Mouse (Mus musculus): ENCODE data around the gene Golm1. TPM values are rescaled to one million over a fixed set of nuclear protein-coding genes. Genes with fewer than 3 reads are reported as not detected.

Gene Golm1
- polyA plus RNA-seq, 2 experiments: 25.5 to 43.3 TPM

GRCm38 (mm10) chr13:59656975-59657388 lies 18.6 kb downstream of the Golm1 start:
- Histone ChIP-seq H3K36me3 (replicated peaks; ENCODE audit: control insufficient read depth, insufficient read depth, low read depth) (peaks cover 30% of the 10 kb centered on the region), H3K4me1 (replicated peaks; ENCODE audit: control insufficient read depth in 2 of 2, insufficient read depth in 2 of 2, low read length in 1 of 2) (peaks cover 0 to 14% of the 10 kb centered on the region in 2 experiments; a peak in 3 of 4 replicates), H3K4me3 (ENCODE audit: insufficient read depth in 1 of 2, low read depth in 2 of 2, low read length in 2 of 2) (no peak overlapping the region), H3K9me3 (ENCODE audit: control insufficient read depth, low read length) (no peaks in the 10 kb centered on the region), H3K4me2 (ENCODE audit: low read depth) (no peak overlapping the region), H3K27ac (no peak overlapping the region), H3K27me3 (ENCODE audit: control insufficient read depth, insufficient read depth, low read length) (no peaks in the 10 kb centered on the region), H3K9ac (replicated peaks) (no peak overlapping the region)
- DNase-seq (ENCODE audit: low read depth in 3 of 3, low spot score in 3 of 3): no peak
- WGBS (ENCODE audit: insufficient replicate concordance): 66% methylated on average over 4 of the region's 4 CpGs
- no peak for TF ChIP-seq EP300 (IDR thresholded peaks at IDR 0.05; ENCODE audit: low read depth)
- no peak for TF ChIP-seq CTCF (IDR thresholded peaks at IDR 0.05; ENCODE audit: low read depth)
- no peak for ATAC-seq (ENCODE audit: insufficient read depth)

DNA sequence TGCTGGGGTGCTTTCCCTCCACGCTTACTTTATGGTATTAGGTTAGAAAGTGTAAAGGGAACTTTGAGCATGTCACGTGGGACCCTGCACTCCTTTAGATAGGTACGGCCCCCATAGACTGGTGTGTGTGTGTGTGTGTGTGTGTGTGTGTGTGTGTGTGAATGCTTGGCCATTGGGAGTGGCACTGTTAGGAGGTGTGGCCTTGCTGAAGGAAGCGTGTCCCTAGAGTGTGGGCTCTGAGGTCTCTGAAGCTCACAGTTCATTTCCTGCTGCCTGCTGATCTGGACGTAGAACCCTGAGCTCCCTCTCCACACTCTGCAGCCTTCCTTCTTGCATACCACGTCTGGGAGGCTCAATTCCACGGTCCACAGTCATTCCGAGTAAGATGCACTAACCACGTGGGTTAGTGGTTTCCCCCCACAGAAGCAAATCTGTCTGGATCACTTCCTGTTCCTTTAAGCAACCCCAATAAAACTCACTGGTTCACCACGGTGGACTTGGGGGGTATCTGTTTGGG lies 19.2 kb downstream of the Golm1 start:
- TF ChIP-seq EP300 (IDR thresholded peaks at IDR 0.05; ENCODE audit: low read depth) (no peak), CTCF (IDR thresholded peaks at IDR 0.05; ENCODE audit: low read depth) (no peak)
- Histone ChIP-seq H3K9me3 (ENCODE audit: control insufficient read depth, low read length) (no peaks in the 10 kb centered on the region), H3K4me2 (ENCODE audit: low read depth) (no peak overlapping the region), H3K27ac (no peak overlapping the region), H3K27me3 (ENCODE audit: control insufficient read depth, insufficient read depth, low read length) (no peaks in the 10 kb centered on the region), H3K9ac (replicated peaks) (no peak overlapping the region), H3K4me1 (replicated peaks; ENCODE audit: control insufficient read depth in 2 of 2, insufficient read depth in 2 of 2, low read length in 1 of 2) (peaks cover 0 to 14% of the 10 kb centered on the region in 2 experiments; a peak in 3 of 4 replicates), H3K4me3 (ENCODE audit: insufficient read depth in 1 of 2, low read depth in 2 of 2, low read length in 2 of 2) (no peak overlapping the region), H3K36me3 (replicated peaks; ENCODE audit: control insufficient read depth, insufficient read depth, low read depth) (peaks cover 27% of the 10 kb centered on the region)
- 36% methylated on average over 10 of the region's 10 CpGs for WGBS (ENCODE audit: insufficient replicate concordance)
- DNase-seq (ENCODE audit: low read depth in 3 of 3, low spot score in 3 of 3) (no peak), ATAC-seq (ENCODE audit: insufficient read depth) (no peak; the same call in 1 of the 2 replicates)

DNA sequence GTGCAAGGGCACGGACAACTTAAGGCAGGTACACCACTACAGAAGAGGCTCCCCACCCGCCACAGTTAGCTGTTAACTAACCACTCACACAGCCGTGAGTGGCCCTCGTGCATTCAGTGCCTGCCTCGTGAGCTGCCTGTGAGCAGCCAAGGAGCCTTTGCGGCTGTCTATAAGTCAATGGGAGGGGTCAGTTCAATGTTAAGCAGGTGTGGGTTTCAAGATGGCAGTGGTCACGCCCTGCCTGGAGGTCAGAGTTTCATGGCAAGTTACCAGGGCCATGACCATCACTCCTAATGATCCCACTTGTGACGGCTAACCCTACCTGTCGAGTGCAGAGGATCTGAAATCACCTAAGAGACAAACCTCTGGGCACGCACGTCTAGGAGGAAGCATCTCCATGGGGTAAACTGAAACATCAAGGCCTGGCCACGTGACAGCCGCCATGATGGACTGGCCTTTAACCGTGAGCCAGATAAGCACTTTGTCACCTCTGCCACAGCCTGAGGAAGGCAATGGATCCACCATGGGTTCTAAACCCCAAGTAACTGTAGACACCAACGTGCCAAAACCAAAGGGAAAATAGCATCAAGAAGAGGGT lies 19.8 kb downstream of the Golm1 start:
- Histone ChIP-seq H3K27ac (no peak overlapping the region), H3K4me1 (replicated peaks; ENCODE audit: control insufficient read depth in 2 of 2, insufficient read depth in 2 of 2, low read length in 1 of 2) (peaks cover 0 to 12% of the 10 kb centered on the region in 2 experiments; a peak in 3 of 4 replicates), H3K36me3 (replicated peaks; ENCODE audit: control insufficient read depth, insufficient read depth, low read depth) (peaks cover 28% of the 10 kb centered on the region), H3K9me3 (ENCODE audit: control insufficient read depth, low read length) (no peaks in the 10 kb centered on the region), H3K4me2 (ENCODE audit: low read depth) (no peak overlapping the region), H3K27me3 (ENCODE audit: control insufficient read depth, insufficient read depth, low read length) (no peaks in the 10 kb centered on the region), H3K9ac (replicated peaks) (no peak overlapping the region), H3K4me3 (ENCODE audit: insufficient read depth in 1 of 2, low read depth in 2 of 2, low read length in 2 of 2) (no peak overlapping the region)
- 81% methylated on average over 15 of the region's 15 CpGs for WGBS (ENCODE audit: insufficient replicate concordance)
- TF ChIP-seq EP300 (IDR thresholded peaks at IDR 0.05; ENCODE audit: low read depth) (no peak), CTCF (IDR thresholded peaks at IDR 0.05; ENCODE audit: low read depth) (no peak)
- ATAC-seq (ENCODE audit: insufficient read depth) (no peak), DNase-seq (ENCODE audit: low read depth in 3 of 3, low spot score in 3 of 3) (no peak)

DNA sequence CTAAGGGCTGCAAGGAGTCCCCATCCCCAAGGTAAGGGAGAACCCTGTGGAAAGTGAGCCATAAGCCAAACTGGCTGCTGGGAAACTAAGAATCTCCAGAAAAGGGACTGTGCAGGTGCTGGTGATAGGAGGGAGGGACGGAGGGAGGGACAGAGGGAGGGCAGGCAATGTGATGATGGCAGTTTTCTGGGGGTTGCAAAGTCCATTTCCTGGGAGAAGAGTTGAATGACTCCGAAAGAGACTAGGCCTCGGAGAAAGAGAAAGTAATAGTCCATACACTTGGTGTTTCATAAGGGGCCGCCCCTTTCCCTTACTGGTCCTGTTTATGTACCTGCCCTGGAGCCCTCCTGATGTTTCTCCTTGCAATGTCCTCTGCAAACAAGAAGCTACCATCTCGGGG lies 21.1 kb downstream of the Golm1 start:
- DNase-seq (ENCODE audit: low read depth in 3 of 3, low spot score in 3 of 3) (no peak), ATAC-seq (ENCODE audit: insufficient read depth) (no peak)
- Histone ChIP-seq H3K4me3 (ENCODE audit: insufficient read depth in 1 of 2, low read depth in 2 of 2, low read length in 2 of 2) (no peak overlapping the region), H3K4me2 (ENCODE audit: low read depth) (no peak overlapping the region), H3K4me1 (replicated peaks; ENCODE audit: control insufficient read depth in 2 of 2, insufficient read depth in 2 of 2, low read length in 1 of 2) (peaks cover 0 to 5% of the 10 kb centered on the region in 2 experiments; a peak in 2 of 4 replicates), H3K9me3 (ENCODE audit: control insufficient read depth, low read length) (no peaks in the 10 kb centered on the region), H3K36me3 (replicated peaks; ENCODE audit: control insufficient read depth, insufficient read depth, low read depth) (peaks cover 27% of the 10 kb centered on the region), H3K27me3 (ENCODE audit: control insufficient read depth, insufficient read depth, low read length) (no peaks in the 10 kb centered on the region), H3K27ac (no peak overlapping the region), H3K9ac (replicated peaks) (no peak overlapping the region)
- no peak for TF ChIP-seq EP300 (IDR thresholded peaks at IDR 0.05; ENCODE audit: low read depth)
- no peak for TF ChIP-seq CTCF (IDR thresholded peaks at IDR 0.05; ENCODE audit: low read depth)
- WGBS (ENCODE audit: insufficient replicate concordance): 71% methylated on average over 5 of the region's 5 CpGs

- DNase-seq (ENCODE audit: low read depth in 3 of 3, low spot score in 3 of 3): no peak
- no peaks in the 10 kb centered on the region for H3K9me3 ChIP-seq (ENCODE audit: control insufficient read depth, low read length)
- H3K27me3 ChIP-seq (ENCODE audit: control insufficient read depth, insufficient read depth, low read length): no peaks in the 10 kb centered on the region
- no peak for ATAC-seq (ENCODE audit: insufficient read depth)
- peaks cover 0 to 5% of the 10 kb centered on the region in 2 experiments; a peak in 2 of 4 replicates for H3K4me1 ChIP-seq (replicated peaks; ENCODE audit: control insufficient read depth in 2 of 2, insufficient read depth in 2 of 2, low read length in 1 of 2)
- H3K27ac ChIP-seq: no peak overlapping the region
- no peak for TF ChIP-seq CTCF (IDR thresholded peaks at IDR 0.05; ENCODE audit: low read depth)
- no peak for TF ChIP-seq EP300 (IDR thresholded peaks at IDR 0.05; ENCODE audit: low read depth)
- H3K4me2 ChIP-seq (ENCODE audit: low read depth): no peak overlapping the region
- peaks cover 33% of the 10 kb centered on the region for H3K36me3 ChIP-seq (replicated peaks; ENCODE audit: control insufficient read depth, insufficient read depth, low read depth)
- 85% methylated on average over 3 of the region's 3 CpGs for WGBS (ENCODE audit: insufficient replicate concordance)
- H3K4me3 ChIP-seq (ENCODE audit: insufficient read depth in 1 of 2, low read depth in 2 of 2, low read length in 2 of 2): no peak overlapping the region
- H3K9ac ChIP-seq (replicated peaks): no peak overlapping the region
These were observed 22.5 kb downstream of the Golm1 start for GRCm38 (mm10) chr13:59653136-59653535.

All from liver, embryonic 14.5 days (tissue).